9 mouse cellular contexts compared by ENCODE assay signal in the genomic region with DNA sequence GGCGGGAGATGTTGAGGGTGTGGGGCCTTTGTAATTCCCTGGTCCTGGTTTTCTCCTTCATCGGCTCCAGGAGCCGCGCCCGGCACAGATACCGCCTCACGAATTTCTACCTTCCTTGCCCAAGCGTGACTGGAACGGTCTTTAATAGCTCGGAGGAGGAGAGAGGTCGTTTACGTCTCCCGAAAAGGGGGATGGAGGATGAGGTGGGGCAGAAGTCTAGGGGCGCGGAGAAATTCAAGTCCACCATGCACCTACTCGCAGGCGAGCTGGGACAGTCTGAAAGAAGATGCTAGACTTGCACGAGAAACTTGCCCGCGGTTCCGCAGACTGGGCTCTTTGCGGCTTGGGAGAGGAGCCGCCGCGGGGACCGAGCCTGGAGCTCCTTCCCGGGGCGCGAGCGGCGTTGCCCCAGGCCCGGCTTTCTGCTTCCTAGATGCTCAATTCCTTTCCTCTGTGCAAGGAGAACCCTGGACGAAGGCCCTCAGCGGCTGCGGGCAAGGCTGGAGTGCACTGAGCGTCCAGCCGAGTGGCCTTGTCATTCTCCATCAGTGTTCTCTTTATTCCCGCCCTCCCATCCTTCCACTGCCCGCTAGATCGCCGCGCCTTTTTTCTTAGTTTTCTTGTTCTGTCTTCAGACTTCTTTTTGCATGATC. TPM values are rescaled to one million over a fixed set of nuclear protein-coding genes. Genes with fewer than 3 reads are reported as not detected.
A peak's percentile ranks its signal among the peaks of the same experiment; 100 is the strongest.
DNase-seq lines count a peak whose midpoint lies in the region; ATAC-seq and TF ChIP-seq lines count a peak whose summit lies in the region.
"Had no signal": no experiment of that assay in that cellular context is flagged by ENCODE, and none has a peak within 500 bp of the region (broad histone marks: within the 10 kb centered on the region; RNA-seq: fewer than 3 reads in every experiment).

No protein-coding gene starts in this region.

- H3K27me3 ChIP-seq in E14TG2a.4 (ENCODE audit: insufficient read depth, low read length) = no peaks in the 10 kb centered on the region
- no peaks in the 10 kb centered on the region for H3K27me3 ChIP-seq in hindbrain, embryonic 10.5 days (ENCODE audit: insufficient read depth, poor library complexity, severe bottlenecking)
- no peaks in the 10 kb centered on the region for H3K27me3 ChIP-seq in liver, embryonic 13.5 days
- H3K27me3 ChIP-seq in neural tube, embryonic 15.5 days (replicated peaks) = no peaks in the 10 kb centered on the region
- H3K27me3 ChIP-seq: Patski had no signal

- DNase-seq in embryo, embryonic 10 days (ENCODE audit: low spot score) = peak; percentile 70
- DNase-seq in embryo, embryonic 9.5 days (ENCODE audit: extremely low spot score) = no peak
- peak; percentile 73 for DNase-seq in embryo, embryonic 11 days
- DNase-seq in hindbrain, embryonic 10.5 days (ENCODE audit: low spot score) = no peak
- DNase-seq in liver, embryonic 13.5 days = peak; percentile 23

- TF ChIP-seq CTCF in E14TG2a.4 (conservative IDR thresholded peaks at IDR 0.05; ENCODE audit: low read length) = no peak

- H3K9ac ChIP-seq in liver, embryonic 13.5 days = peak overlapping the region; percentile 96
- H3K9ac ChIP-seq in neural tube, embryonic 15.5 days (replicated peaks) = peak overlapping the region; percentile 92

- H3K4me2 ChIP-seq in liver, embryonic 13.5 days = peak overlapping the region; percentile 70
- peak overlapping the region; percentile 72 for H3K4me2 ChIP-seq in neural tube, embryonic 15.5 days

- peak overlapping the region; percentile 97 for H3K4me3 ChIP-seq in E14TG2a.4 (replicated peaks; ENCODE audit: low read length)
- H3K4me3 ChIP-seq in hindbrain, embryonic 10.5 days = peak overlapping the region; percentile 98
- peak overlapping the region; percentile 96 for H3K4me3 ChIP-seq in liver, embryonic 13.5 days (replicated peaks)
- peak overlapping the region; percentile 97 for H3K4me3 ChIP-seq in neural tube, embryonic 15.5 days (replicated peaks)

- under 1% methylated on average over 42 of the region's 42 CpGs for WGBS in hindbrain, embryonic 10.5 days
- WGBS in liver, embryonic 13.5 days (ENCODE audit: insufficient replicate concordance) = under 1% methylated on average over 42 of the region's 42 CpGs
- WGBS in neural tube, embryonic 15.5 days = 0% methylated on average over 42 of the region's 42 CpGs

- H3K27ac ChIP-seq in hindbrain, embryonic 10.5 days = peak overlapping the region; percentile 100
- H3K27ac ChIP-seq in liver, embryonic 13.5 days = peak overlapping the region; percentile 88
- peak overlapping the region; percentile 96 for H3K27ac ChIP-seq in neural tube, embryonic 15.5 days (replicated peaks)

- peaks cover 33% of the 10 kb centered on the region for H3K4me1 ChIP-seq in E14TG2a.4 (replicated peaks; ENCODE audit: low read depth, low read length)
- H3K4me1 ChIP-seq in hindbrain, embryonic 10.5 days (replicated peaks) = peaks cover 39% of the 10 kb centered on the region
- peaks cover 31% of the 10 kb centered on the region for H3K4me1 ChIP-seq in liver, embryonic 13.5 days (replicated peaks)
- H3K4me1 ChIP-seq in neural tube, embryonic 15.5 days = peaks cover 27% of the 10 kb centered on the region

- peaks cover 54% of the 10 kb centered on the region for H3K36me3 ChIP-seq in E14TG2a.4 (ENCODE audit: insufficient read depth, low read length)
- peaks cover 50% of the 10 kb centered on the region for H3K36me3 ChIP-seq in hindbrain, embryonic 10.5 days
- peaks cover 39% of the 10 kb centered on the region for H3K36me3 ChIP-seq in liver, embryonic 13.5 days
- H3K36me3 ChIP-seq in neural tube, embryonic 15.5 days = peaks cover 4% of the 10 kb centered on the region; the same call in 1 of the 2 replicates

- no peaks in the 10 kb centered on the region for H3K9me3 ChIP-seq in E14TG2a.4 (ENCODE audit: low read length)
- H3K9me3 ChIP-seq in hindbrain, embryonic 10.5 days = no peaks in the 10 kb centered on the region
- H3K9me3 ChIP-seq in liver, embryonic 13.5 days (replicated peaks) = no peaks in the 10 kb centered on the region
- H3K9me3 ChIP-seq in neural tube, embryonic 15.5 days (replicated peaks) = no peaks in the 10 kb centered on the region

- no peak for ATAC-seq in liver, embryonic 13.5 days (ENCODE audit: low read depth)
- no peak; the same call in 1 of the 2 replicates for ATAC-seq in neural tube, embryonic 15.5 days (ENCODE audit: low FRiP score)
- no peak for ATAC-seq in megakaryocyte progenitor cell, adult 5-6 weeks (replicated peaks; ENCODE audit: poor library complexity)

RNA-seq across cellular contexts. Expression of a gene that starts 0.6 kb away (rescaled TPM):
- polyA plus RNA-seq in hindbrain, embryonic 10.5 days (2016; fragmentation: Nextera tagmentation; extraction: Ambion mirVana) = 76.9 and 99.9 TPM in 2 replicates
- polyA plus RNA-seq in liver, embryonic 13.5 days (2015; fragmentation: Nextera tagmentation; extraction: Ambion mirVana) = 26.8 and 36.6 TPM in 2 replicates
- 32.8 and 38.2 TPM in 2 replicates for polyA plus RNA-seq in neural tube, embryonic 15.5 days (2015; fragmentation: Nextera tagmentation; extraction: Ambion mirVana)
- 34.1 and 34.5 TPM in 2 replicates for total RNA-seq in megakaryocyte progenitor cell, adult 5-6 weeks (2015)
- total RNA-seq in megakaryocyte progenitor cell, adult 5-6 weeks (2017) = 25.3 and 35.4 TPM in 2 replicates

RNA-seq across cellular contexts. Expression of a gene that starts 1.1 kb away (rescaled TPM):
- polyA plus RNA-seq in hindbrain, embryonic 10.5 days (2016; fragmentation: Nextera tagmentation; extraction: Ambion mirVana) = 14.5 and 18.1 TPM in 2 replicates
- polyA plus RNA-seq in liver, embryonic 13.5 days (2015; fragmentation: Nextera tagmentation; extraction: Ambion mirVana) = 4.6 and 6.7 TPM in 2 replicates
- 2.1 and 3.6 TPM in 2 replicates for polyA plus RNA-seq in neural tube, embryonic 15.5 days (2015; fragmentation: Nextera tagmentation; extraction: Ambion mirVana)
- 41.1 and 47.6 TPM in 2 replicates for total RNA-seq in megakaryocyte progenitor cell, adult 5-6 weeks (2015)
- total RNA-seq in megakaryocyte progenitor cell, adult 5-6 weeks (2017) = 9.5 and 11.3 TPM in 2 replicates

RNA-seq across cellular contexts. Expression of a gene that starts 17.2 kb away (rescaled TPM):
- polyA plus RNA-seq in hindbrain, embryonic 10.5 days (2016; fragmentation: Nextera tagmentation; extraction: Ambion mirVana) = 64.4 and 65.5 TPM in 2 replicates
- polyA plus RNA-seq in liver, embryonic 13.5 days (2015; fragmentation: Nextera tagmentation; extraction: Ambion mirVana) = 22.4 and 26.3 TPM in 2 replicates
- 71.4 and 79.3 TPM in 2 replicates for polyA plus RNA-seq in neural tube, embryonic 15.5 days (2015; fragmentation: Nextera tagmentation; extraction: Ambion mirVana)
- total RNA-seq in megakaryocyte progenitor cell, adult 5-6 weeks (2015) = 38.4 and 42.6 TPM in 2 replicates
- total RNA-seq in megakaryocyte progenitor cell, adult 5-6 weeks (2017) = 53.4 and 70.0 TPM in 2 replicates

RNA-seq across cellular contexts. Expression of a gene that starts 23.1 kb away (rescaled TPM):
- 24.9 and 27.1 TPM in 2 replicates for polyA plus RNA-seq in hindbrain, embryonic 10.5 days (2016; fragmentation: Nextera tagmentation; extraction: Ambion mirVana)
- 9.0 and 10.9 TPM in 2 replicates for polyA plus RNA-seq in liver, embryonic 13.5 days (2015; fragmentation: Nextera tagmentation; extraction: Ambion mirVana)
- polyA plus RNA-seq in neural tube, embryonic 15.5 days (2015; fragmentation: Nextera tagmentation; extraction: Ambion mirVana) = 18.6 and 19.5 TPM in 2 replicates
- total RNA-seq in megakaryocyte progenitor cell, adult 5-6 weeks (2015) = 18.8 and 21.2 TPM in 2 replicates
- 27.1 and 27.9 TPM in 2 replicates for total RNA-seq in megakaryocyte progenitor cell, adult 5-6 weeks (2017)

RNA-seq across cellular contexts. Expression of a gene that starts 35.8 kb away (rescaled TPM):
- polyA plus RNA-seq in hindbrain, embryonic 10.5 days (2016; fragmentation: Nextera tagmentation; extraction: Ambion mirVana) = 51.2 and 82.4 TPM in 2 replicates
- 5.7 and 6.9 TPM in 2 replicates for polyA plus RNA-seq in liver, embryonic 13.5 days (2015; fragmentation: Nextera tagmentation; extraction: Ambion mirVana)
- 131 and 160 TPM in 2 replicates for polyA plus RNA-seq in neural tube, embryonic 15.5 days (2015; fragmentation: Nextera tagmentation; extraction: Ambion mirVana)
- 1.5 and 2.0 TPM in 2 replicates for total RNA-seq in megakaryocyte progenitor cell, adult 5-6 weeks (2015)
- total RNA-seq in megakaryocyte progenitor cell, adult 5-6 weeks (2017) = 1.5 and 2.5 TPM in 2 replicates

Comparison
In these comparisons a context has a peak if more than half of its experiments do, and no peak if none do; other contexts are left out.
1. DNase-seq: peak in embryo, embryonic 10 days (single experiment), embryo, embryonic 11 days (single experiment) and liver, embryonic 13.5 days (single experiment); none in embryo, embryonic 9.5 days (single experiment) and hindbrain, embryonic 10.5 days (single experiment).
2. Peak in every context shown above with its lines, with median percentiles within 50 percentile points of each other: H3K4me3 ChIP-seq and H3K27ac ChIP-seq.